Mouse (Mus musculus) liver, embryonic 11.5 days (tissue): ENCODE measurements around the gene Ash1l. TPM values are rescaled to one million over a fixed set of nuclear protein-coding genes. Genes with fewer than 3 reads are reported as not detected.

Source experiments
- polyA plus RNA-seq: library from polyadenylated mRNA; unstranded; fragments of >200 nt; fragmentation: Nextera tagmentation; extraction: Ambion mirVana; gene quantifications from 2 replicates; pipeline ENCODE4 v1.2.1, GENCODE M21; 2014

Gene Ash1l
- polyA plus RNA-seq, 1 experiment from 2014 or later, result 13.4 TPM

Other genes with a start within 250 kb of the Ash1l start
- gene Rit1, start 233.8 kb upstream of the Ash1l start, polyA plus RNA-seq, result 33.9 and 34.4 TPM in 2 replicates
- 4.7 and 5.2 TPM in 2 replicates for gene Syt11, start 175.5 kb upstream of the Ash1l start, polyA plus RNA-seq
- 14.1 and 14.3 TPM in 2 replicates for gene Gon4l, start 115.4 kb upstream of the Ash1l start, polyA plus RNA-seq
- gene Msto1, start 36.6 kb upstream of the Ash1l start, polyA plus RNA-seq, result 49.1 and 51.5 TPM in 2 replicates
- 205 and 214 TPM in 2 replicates for gene Dap3, start 559 bp downstream of the Ash1l start, polyA plus RNA-seq
- gene Rusc1, start 142.7 kb downstream of the Ash1l start, polyA plus RNA-seq, result 11.3 and 11.7 TPM in 2 replicates
- gene Gm43738, start 150.5 kb downstream of the Ash1l start, polyA plus RNA-seq, result 0.14 TPM in 1 of 2 replicates, not detected in the other
- gene Fdps, start 151.3 kb downstream of the Ash1l start, polyA plus RNA-seq, result 284 and 300 TPM in 2 replicates
- 117 and 144 TPM in 2 replicates for gene Pklr, start 185.5 kb downstream of the Ash1l start, polyA plus RNA-seq
- 1.2 and 1.6 TPM in 2 replicates for gene Hcn3, start 209.6 kb downstream of the Ash1l start, polyA plus RNA-seq
- 18.8 and 22.8 TPM in 2 replicates for gene Clk2, start 214.2 kb downstream of the Ash1l start, polyA plus RNA-seq
- 110 and 116 TPM in 2 replicates for gene Scamp3, start 226.9 kb downstream of the Ash1l start, polyA plus RNA-seq
- gene Fam189b, start 232.5 kb downstream of the Ash1l start, polyA plus RNA-seq, result 12.7 and 13.5 TPM in 2 replicates